Mouse (Mus musculus): ENCODE measurements around the gene Filip1.
A peak's percentile ranks its signal among the peaks of the same experiment; 100 is the strongest.

The Filip1 gene

GRCm38 (mm10) chr9:79829842-79830800, 182.5 kb downstream of the Filip1 start:
- no peak for DNase-seq (ENCODE audit: low read depth, low spot score)

DNA sequence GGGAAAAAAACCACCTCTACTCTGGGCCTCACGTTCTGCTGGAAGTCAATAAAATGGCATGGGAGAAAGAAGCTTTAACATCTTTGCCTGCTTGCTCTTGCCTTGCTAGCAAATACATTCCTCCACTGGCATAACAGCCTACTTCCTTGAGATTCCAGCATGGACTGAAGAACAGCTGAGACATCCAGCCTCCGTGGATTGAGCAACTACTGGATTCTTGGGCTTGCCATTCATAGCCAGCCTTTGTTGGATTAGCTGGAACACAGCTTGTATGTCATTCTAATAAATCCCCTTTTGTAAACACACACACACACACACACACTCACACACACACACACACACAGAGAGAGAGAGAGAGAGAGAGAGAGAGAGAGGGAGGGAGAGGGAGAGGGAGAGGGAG, 185.6 kb downstream of the Filip1 start:
- DNase-seq (ENCODE audit: low read depth, low spot score), result no peak

- no peak for DNase-seq (ENCODE audit: low read depth, low spot score)
Observed at GRCm38 (mm10) chr9:79825526-79825925, 187.1 kb downstream of the Filip1 start.

DNA sequence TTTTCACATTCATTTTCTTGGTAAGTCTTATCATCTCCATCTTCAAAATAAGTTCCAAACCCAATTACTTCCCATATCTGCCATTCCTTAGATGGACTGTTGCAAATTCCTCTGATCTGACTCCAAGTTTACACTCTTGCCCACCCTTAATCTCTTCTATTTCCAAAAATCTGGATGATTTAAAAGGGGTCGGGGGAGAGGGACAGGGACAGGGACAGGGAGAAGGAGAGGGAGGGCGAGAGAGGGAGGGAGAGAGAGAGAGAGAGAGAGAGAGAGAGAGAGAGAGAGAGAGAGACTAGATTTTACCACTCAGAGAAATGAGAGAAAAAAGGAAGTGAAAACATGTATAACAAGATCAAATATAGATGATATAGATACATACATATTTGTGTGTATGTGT, 188.8 kb downstream of the Filip1 start:
- DNase-seq (ENCODE audit: low read depth, low spot score), result no peak

GRCm38 (mm10) chr9:79823438-79823837, 189.2 kb downstream of the Filip1 start:
- DNase-seq (ENCODE audit: low read depth, low spot score), result no peak

GRCm38 (mm10) chr9:79816464-79816863, 196.2 kb downstream of the Filip1 start:
- DNase-seq (ENCODE audit: low read depth, low spot score), result no peak

DNA sequence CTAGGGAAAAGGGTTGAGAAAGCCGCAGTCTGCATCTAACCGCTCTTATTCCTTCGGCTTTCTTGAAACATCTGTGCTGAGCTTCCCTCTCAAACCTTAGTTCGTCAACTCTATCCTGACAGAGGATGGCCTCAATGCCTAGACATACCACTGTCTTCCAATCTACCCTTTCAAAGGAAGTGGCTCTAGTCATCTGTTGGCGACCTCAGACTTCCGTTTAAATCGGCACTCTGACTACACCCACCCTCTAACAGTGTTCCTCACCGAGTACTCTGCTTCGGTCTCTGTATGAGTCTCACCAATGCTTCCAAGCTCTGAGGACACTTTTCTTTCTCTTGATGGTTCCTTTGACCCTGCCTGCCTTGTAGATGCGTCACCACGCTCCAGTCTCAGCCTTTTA, 196.6 kb downstream of the Filip1 start:
- DNase-seq (ENCODE audit: low read depth, low spot score), result no peak

GRCm38 (mm10) chr9:79814592-79814991, 198.1 kb downstream of the Filip1 start:
- no peak for DNase-seq (ENCODE audit: low read depth, low spot score)

DNA sequence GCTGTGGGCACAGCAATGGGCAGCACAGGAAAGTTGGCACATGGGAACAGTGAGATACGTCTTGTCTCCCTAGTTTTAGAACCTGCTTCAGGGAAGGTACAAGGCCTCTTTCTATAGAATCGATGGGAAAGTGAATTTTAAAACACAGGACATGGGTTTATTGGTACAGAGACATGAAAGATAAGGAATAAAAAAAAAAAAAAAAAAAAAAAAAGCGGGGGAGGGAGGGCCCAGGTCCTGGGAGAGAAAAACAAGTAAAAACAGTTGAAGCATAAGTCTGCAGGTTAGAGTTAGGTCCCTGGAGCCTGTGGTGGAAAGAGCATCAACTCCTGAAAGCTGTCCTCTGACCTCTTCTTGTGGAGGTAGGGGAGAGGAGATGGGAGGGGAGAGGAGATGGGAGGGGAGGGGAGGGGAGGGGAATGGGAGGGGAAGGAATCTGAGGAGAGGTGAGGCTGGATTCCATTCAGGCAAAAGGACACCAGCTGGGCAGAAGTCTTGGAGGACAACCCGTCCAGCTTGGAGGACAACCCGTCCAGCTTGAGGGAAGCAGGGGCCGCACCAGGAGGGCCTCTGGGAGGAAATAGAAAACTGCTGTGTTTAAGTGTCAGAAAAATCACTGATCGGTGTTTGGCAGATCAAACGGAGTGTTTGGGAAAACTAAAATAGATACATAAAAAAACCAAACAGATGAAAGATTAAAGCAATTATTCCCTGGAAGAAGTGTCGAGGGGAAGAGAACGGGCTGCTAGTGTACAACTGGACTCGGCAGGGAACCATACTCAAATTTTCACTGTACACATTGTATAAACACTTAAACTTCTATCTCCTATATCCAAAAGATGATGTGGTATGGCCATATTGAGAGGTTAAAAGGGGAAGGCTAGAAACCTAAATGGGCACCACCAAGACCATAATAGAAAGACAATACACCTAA, 201.4 kb downstream of the Filip1 start:
- DNase-seq (ENCODE audit: low read depth, low spot score), result no peak

- no peak for DNase-seq (ENCODE audit: low read depth, low spot score)
Observed at GRCm38 (mm10) chr9:79810534-79810933, 202.1 kb downstream of the Filip1 start.

DNA sequence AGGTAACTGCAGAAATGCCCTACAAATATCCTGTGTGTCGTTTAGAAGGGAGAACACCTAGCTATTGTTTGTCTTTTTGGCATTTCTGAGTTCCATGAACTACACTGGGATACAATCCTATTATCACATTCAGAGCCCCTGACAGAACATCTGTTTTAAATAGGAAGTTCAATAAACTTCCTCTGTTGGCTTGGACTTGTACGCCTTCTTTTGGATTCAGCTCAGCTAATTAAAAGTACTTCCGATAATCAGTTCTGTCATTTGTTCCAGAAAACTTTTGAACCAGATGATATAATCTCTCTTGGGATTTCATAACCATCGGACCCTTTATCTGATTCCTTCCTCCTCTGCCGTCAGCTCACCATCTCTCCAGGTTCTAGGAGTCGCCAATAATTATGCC, 203.2 kb downstream of the Filip1 start:
- no peak for DNase-seq (ENCODE audit: low read depth, low spot score)

- DNase-seq (ENCODE audit: low read depth, low spot score), result no peak
Observed at GRCm38 (mm10) chr9:79807178-79807577, 205.5 kb downstream of the Filip1 start.

- DNase-seq (ENCODE audit: low read depth, low spot score), result no peak
Observed at GRCm38 (mm10) chr9:79806317-79807075, 206.2 kb downstream of the Filip1 start.

GRCm38 (mm10) chr9:79805426-79805825, 207.2 kb downstream of the Filip1 start:
- no peak for DNase-seq (ENCODE audit: low read depth, low spot score)

- DNase-seq (ENCODE audit: low read depth, low spot score), result no peak
Observed at GRCm38 (mm10) chr9:79796461-79797135, 216.1 kb downstream of the Filip1 start.

DNA sequence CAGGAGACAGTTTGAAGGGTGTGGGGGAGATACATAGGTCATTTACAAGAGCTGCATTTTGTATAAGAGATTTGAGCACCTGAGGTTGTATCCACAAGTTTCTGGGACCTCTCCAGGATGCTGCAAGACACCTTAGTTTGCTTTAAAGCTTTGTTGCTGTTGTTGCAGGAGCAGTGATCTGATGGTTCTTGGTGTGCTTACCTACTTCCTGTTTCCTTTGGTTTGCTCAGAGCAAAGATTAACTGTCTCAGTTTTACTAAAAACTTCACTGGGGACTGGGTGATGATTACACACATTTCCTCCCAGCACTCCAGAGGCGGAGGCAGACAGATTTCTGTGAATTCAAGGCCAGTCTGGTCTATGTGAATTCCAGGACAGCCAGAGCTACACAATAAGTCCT, 217.6 kb downstream of the Filip1 start:
- no peak for DNase-seq (ENCODE audit: low read depth, low spot score)

- peak; percentile 82 for DNase-seq (ENCODE audit: low read depth, low spot score)
Observed at GRCm38 (mm10) chr9:79792841-79793835, 219.5 kb downstream of the Filip1 start, which contains the start of gene Tmem30a. Tmem30a (minus strand) TSS chr9:79793507.

- DNase-seq (ENCODE audit: low read depth, low spot score), result no peak
Observed at GRCm38 (mm10) chr9:79785794-79786085, 226.9 kb downstream of the Filip1 start.

- no peak for DNase-seq (ENCODE audit: low read depth, low spot score)
Observed at GRCm38 (mm10) chr9:79784934-79785793, 227.5 kb downstream of the Filip1 start.

All from c-Kit-negative CD71-positive TER-119-positive erythroid progenitor cells, embryonic 14.5 days (primary cell).